Mouse (Mus musculus) monocyte, adult 5-6 weeks (primary cell): ENCODE results near the gene Dhrs13. TPM values are rescaled to one million over a fixed set of nuclear protein-coding genes. Genes with fewer than 3 reads are reported as not detected.

Source experiments
- ATAC-seq: fragments of 153-309, 156-312 bp; replicated peaks from 2 replicates; pipeline ENCODE4 v1.8.0; 2017; ENCODE audit warnings: mild to moderate bottlenecking; ENCODE audit not compliant: low TSS enrichment, insufficient number of reproducible peaks, severe bottlenecking, poor library complexity, low FRiP score
- total RNA-seq: library from RNA; stranded (forward); fragments of 200-1000, 200-491, 200-594 nt; gene quantifications from 3 replicates; pipeline ENCODE4 v1.2.3, GENCODE M21; 2017

Dhrs13 gene
- total RNA-seq, 1 experiment from 2014 or later = 0.86 TPM

- ATAC-seq = no peak
Observed at GRCm38 (mm10) chr11:78074666-78075065, 42.6 kb downstream of the Dhrs13 start.

- peak; percentile 98 for ATAC-seq
Observed at GRCm38 (mm10) chr11:78079961-78080921, 48.2 kb downstream of the Dhrs13 start, which contains the start of gene Eral1. Eral1 (minus strand) TSS chr11:78080383.

GRCm38 (mm10) chr11:78083595-78083994 lies 51.5 kb downstream of the Dhrs13 start:
- ATAC-seq = no peak

- peak; percentile 85 for ATAC-seq
Observed at GRCm38 (mm10) chr11:78086925-78087479, 54.9 kb downstream of the Dhrs13 start.

Other genes starting within 250 kb of the Dhrs13 start
- 0.68 to 1.2 TPM in 2 of 3 replicates, not detected in the other for gene Gm10277, start 244.5 kb upstream of the Dhrs13 start, total RNA-seq
- gene Pipox, start 138.2 kb upstream of the Dhrs13 start, total RNA-seq = not detected in 3 replicates
- not detected in 3 replicates for gene Sez6, start 101.5 kb upstream of the Dhrs13 start, total RNA-seq
- gene Phf12, start 49.5 kb upstream of the Dhrs13 start, total RNA-seq = 34.9 to 44.3 TPM (median 43.9 TPM) in 3 replicates
- 18.5 to 34.4 TPM (median 28.9 TPM) in 3 replicates for gene Flot2, start 5.7 kb downstream of the Dhrs13 start, total RNA-seq
- 7.1 to 17.9 TPM (median 16.5 TPM) in 3 replicates for gene Eral1, start 48.1 kb downstream of the Dhrs13 start, total RNA-seq
- 3.6 to 7.9 TPM (median 4.4 TPM) in 3 replicates for gene Fam222b, start 62.4 kb downstream of the Dhrs13 start, total RNA-seq
- gene Traf4, start 133.3 kb downstream of the Dhrs13 start, total RNA-seq = 3.6 to 4.9 TPM (median 3.6 TPM) in 3 replicates
- 2.5 to 4.3 TPM (median 2.8 TPM) in 3 replicates for gene Nek8, start 144.4 kb downstream of the Dhrs13 start, total RNA-seq
- 2.5 to 4.6 TPM (median 2.9 TPM) in 3 replicates for gene Tlcd1, start 144.4 kb downstream of the Dhrs13 start, total RNA-seq
- 1,700 to 2,580 TPM (median 2,203 TPM) in 3 replicates for gene Rpl23a, start 151.3 kb downstream of the Dhrs13 start, total RNA-seq
- not detected in 3 replicates for gene Rab34, start 156.2 kb downstream of the Dhrs13 start, total RNA-seq
- not detected in 3 replicates for gene Proca1, start 161.1 kb downstream of the Dhrs13 start, total RNA-seq
- gene Sdf2, start 213.5 kb downstream of the Dhrs13 start, total RNA-seq = 43.1 to 61.5 TPM (median 48.3 TPM) in 3 replicates
- 54.5 to 84.6 TPM (median 59.8 TPM) in 3 replicates for gene Supt6, start 213.7 kb downstream of the Dhrs13 start, total RNA-seq
- 77.6 to 107 TPM (median 97.1 TPM) in 3 replicates for gene 2610507B11Rik, start 229.5 kb downstream of the Dhrs13 start, total RNA-seq